Mouse (Mus musculus): ENCODE measurements around the gene Rreb1. TPM values are rescaled to one million over a fixed set of nuclear protein-coding genes. Genes with fewer than 3 reads are reported as not detected.

The Rreb1 gene
- polyA plus RNA-seq, 1 experiment from 2014 or later = 3.0 TPM

Other genes with a start within 250 kb of the Rreb1 start
- gene Ssr1, start 215.8 kb downstream of the Rreb1 start, polyA plus RNA-seq (2014; fragmentation: Nextera tagmentation; extraction: Ambion mirVana) = 53.0 and 69.3 TPM in 2 replicates